Mouse (Mus musculus): ENCODE measurements around the gene Hrh2. TPM values are rescaled to one million over a fixed set of nuclear protein-coding genes. Genes with fewer than 3 reads are reported as not detected.

The Hrh2 gene
- polyA plus RNA-seq, 1 experiment from 2014 or later = not detected

Other genes starting within 250 kb of the Hrh2 start
- gene Drd1, start 136.4 kb upstream of the Hrh2 start, polyA plus RNA-seq (2015; fragmentation: Nextera tagmentation; extraction: Ambion mirVana) = 0.39 and 0.50 TPM in 2 replicates
- gene Sfxn1, start 120.3 kb upstream of the Hrh2 start, polyA plus RNA-seq (2015; fragmentation: Nextera tagmentation; extraction: Ambion mirVana) = 103 TPM in 2 replicates
- 5.8 and 6.0 TPM in 2 replicates for gene Cplx2, start 179.2 kb downstream of the Hrh2 start, polyA plus RNA-seq (2015; fragmentation: Nextera tagmentation; extraction: Ambion mirVana)

Measured in kidney, embryonic 16.5 days (tissue).